Mouse (Mus musculus): Measurements from ENCODE around the gene Crtc1. TPM values are rescaled to one million over a fixed set of nuclear protein-coding genes. Genes with fewer than 3 reads are reported as not detected.
A peak's percentile ranks its signal among the peaks of the same experiment; 100 is the strongest.

Crtc1 gene
- polyA plus RNA-seq, 1 experiment: 6.1 TPM

- H3K4me3 ChIP-seq (replicated peaks; ENCODE audit: control insufficient read depth, low read depth, low read length): no peak overlapping the region
- no peaks in the 10 kb centered on the region for H3K4me1 ChIP-seq (ENCODE audit: control insufficient read depth, insufficient read depth, low read length)
- no peak overlapping the region for H3K27ac ChIP-seq (ENCODE audit: control insufficient read depth, insufficient read depth, low read depth, low read length, poor library complexity)
- WGBS: 82% methylated on average over 4 of the region's 4 CpGs
- TF ChIP-seq POLR2A (IDR thresholded peaks at IDR 0.05; ENCODE audit: borderline replicate concordance, control insufficient read depth, low read depth, low read length): no peak
- TF ChIP-seq CTCF (IDR thresholded peaks at IDR 0.05; ENCODE audit: control insufficient read depth, insufficient read depth, low read length): no peak
Observed at GRCm38 (mm10) chr8:70432991-70433536, 6.3 kb downstream of the Crtc1 start.

DNA sequence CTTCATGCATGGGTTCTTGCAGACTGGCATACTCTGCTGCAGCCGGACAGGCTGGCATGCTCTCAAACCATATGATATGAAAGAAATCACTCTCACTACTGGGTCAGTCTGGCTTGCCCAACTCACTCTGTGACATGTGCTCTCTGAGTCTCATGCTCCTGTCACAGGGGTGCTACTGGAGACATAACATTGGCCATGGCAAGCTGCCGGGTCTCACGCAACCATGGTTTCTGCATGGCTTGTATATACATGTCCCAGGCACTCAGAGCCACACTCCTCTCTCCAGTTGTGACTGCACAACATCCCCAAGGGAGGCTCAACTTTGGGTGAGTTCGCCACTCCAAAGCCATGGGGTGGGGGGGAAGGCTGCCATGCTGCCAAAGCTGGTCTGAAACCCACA lies 8.2 kb downstream of the Crtc1 start:
- Histone ChIP-seq H3K27ac (ENCODE audit: control insufficient read depth, insufficient read depth, low read depth, low read length, poor library complexity) (no peak overlapping the region), H3K4me3 (replicated peaks; ENCODE audit: control insufficient read depth, low read depth, low read length) (no peak overlapping the region), H3K4me1 (ENCODE audit: control insufficient read depth, insufficient read depth, low read length) (no peaks in the 10 kb centered on the region; the same call in 1 of the 2 replicates)
- TF ChIP-seq CTCF (IDR thresholded peaks at IDR 0.05; ENCODE audit: control insufficient read depth, insufficient read depth, low read length) (no peak), POLR2A (IDR thresholded peaks at IDR 0.05; ENCODE audit: borderline replicate concordance, control insufficient read depth, low read depth, low read length) (no peak)
- WGBS: 90% methylated on average over 4 of the region's 4 CpGs

- no peak overlapping the region for H3K4me3 ChIP-seq (replicated peaks; ENCODE audit: control insufficient read depth, low read depth, low read length)
- TF ChIP-seq POLR2A (IDR thresholded peaks at IDR 0.05; ENCODE audit: borderline replicate concordance, control insufficient read depth, low read depth, low read length) (no peak), CTCF (IDR thresholded peaks at IDR 0.05; ENCODE audit: control insufficient read depth, insufficient read depth, low read length) (no peak)
- H3K27ac ChIP-seq (ENCODE audit: control insufficient read depth, insufficient read depth, low read depth, low read length, poor library complexity): peak overlapping the region; percentile 57
- 15% methylated on average over 2 of the region's 2 CpGs for WGBS
- no peaks in the 10 kb centered on the region; the same call in 1 of the 2 replicates for H3K4me1 ChIP-seq (ENCODE audit: control insufficient read depth, insufficient read depth, low read length)
Observed at GRCm38 (mm10) chr8:70426300-70426907, 13.0 kb downstream of the Crtc1 start.

DNA sequence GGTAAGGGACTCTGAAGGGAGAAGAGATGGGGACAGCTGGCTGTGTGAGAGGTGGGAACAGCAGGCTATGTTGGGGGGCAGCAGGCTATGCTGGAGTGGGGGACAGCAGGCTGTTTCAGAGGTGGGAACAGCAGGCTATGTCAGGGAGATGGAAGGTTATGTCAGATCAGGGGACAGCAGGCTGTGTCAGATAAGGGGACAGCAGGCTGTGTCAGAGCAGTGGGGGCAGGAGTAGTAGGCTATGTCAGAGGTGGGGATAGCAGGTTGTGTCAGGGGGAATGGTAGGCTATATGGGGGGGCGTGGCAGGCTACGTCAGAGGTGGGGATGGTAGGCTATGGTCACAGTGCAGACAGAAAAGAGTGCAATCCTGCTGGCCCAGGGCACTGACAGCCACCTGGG lies 16.7 kb downstream of the Crtc1 start:
- TF ChIP-seq POLR2A (IDR thresholded peaks at IDR 0.05; ENCODE audit: borderline replicate concordance, control insufficient read depth, low read depth, low read length): no peak
- TF ChIP-seq CTCF (IDR thresholded peaks at IDR 0.05; ENCODE audit: control insufficient read depth, insufficient read depth, low read length): no peak
- WGBS: 73% methylated on average over 2 of the region's 2 CpGs
- Histone ChIP-seq H3K27ac (ENCODE audit: control insufficient read depth, insufficient read depth, low read depth, low read length, poor library complexity) (no peak overlapping the region), H3K4me1 (ENCODE audit: control insufficient read depth, insufficient read depth, low read length) (peaks cover 4% of the 10 kb centered on the region), H3K4me3 (replicated peaks; ENCODE audit: control insufficient read depth, low read depth, low read length) (no peak overlapping the region)

GRCm38 (mm10) chr8:70421349-70422104 lies 17.9 kb downstream of the Crtc1 start:
- no peak for TF ChIP-seq CTCF (IDR thresholded peaks at IDR 0.05; ENCODE audit: control insufficient read depth, insufficient read depth, low read length)
- no peak for TF ChIP-seq POLR2A (IDR thresholded peaks at IDR 0.05; ENCODE audit: borderline replicate concordance, control insufficient read depth, low read depth, low read length)
- Histone ChIP-seq H3K4me1 (ENCODE audit: control insufficient read depth, insufficient read depth, low read length) (peaks cover 4% of the 10 kb centered on the region), H3K4me3 (replicated peaks; ENCODE audit: control insufficient read depth, low read depth, low read length) (no peak overlapping the region), H3K27ac (ENCODE audit: control insufficient read depth, insufficient read depth, low read depth, low read length, poor library complexity) (peak overlapping the region; percentile 8; the same call in 1 of the 2 replicates)
- WGBS: 30% methylated on average over 18 of the region's 18 CpGs

DNA sequence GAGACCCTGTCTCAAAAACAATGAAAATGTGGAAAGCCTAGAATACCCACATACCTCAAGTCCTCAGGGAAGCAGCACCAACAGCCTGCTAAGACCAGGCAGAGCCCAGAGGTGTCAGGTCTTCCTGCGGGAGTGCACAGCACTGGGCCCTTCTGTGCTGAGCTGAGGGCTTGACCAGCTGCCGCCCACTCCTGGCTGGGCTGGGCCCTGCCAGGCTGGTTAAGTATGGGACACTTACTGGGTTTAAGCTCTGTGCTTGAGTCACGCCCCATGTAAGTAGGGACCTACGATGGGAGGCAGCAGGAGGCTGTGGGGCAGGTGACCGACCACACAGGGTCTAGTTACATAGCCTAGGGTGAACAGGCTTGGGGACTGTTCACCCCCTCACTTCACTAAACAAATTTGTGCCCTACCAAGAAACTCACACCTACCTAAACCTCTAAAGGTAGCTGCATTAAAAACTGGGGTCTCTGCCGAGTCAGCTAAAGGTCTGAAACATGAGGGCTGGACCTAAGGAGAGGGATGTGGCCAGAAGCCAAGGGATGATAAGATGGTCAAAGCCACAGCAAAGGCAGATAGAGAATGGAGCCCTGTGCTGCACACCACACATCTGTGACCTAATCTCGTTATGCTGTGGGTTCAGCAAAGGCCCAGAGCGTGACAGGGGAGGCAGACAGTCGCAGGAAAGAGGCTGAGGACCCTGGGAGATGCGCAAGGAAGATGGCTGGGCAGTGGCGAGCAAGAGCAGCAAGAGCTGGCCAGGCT lies 19.3 kb downstream of the Crtc1 start:
- 64% methylated on average over 11 of the region's 11 CpGs for WGBS

GRCm38 (mm10) chr8:70418954-70419353 lies 20.4 kb downstream of the Crtc1 start:
- peaks cover 4% of the 10 kb centered on the region for H3K4me1 ChIP-seq (ENCODE audit: control insufficient read depth, insufficient read depth, low read length)
- WGBS: 89% methylated on average over 14 of the region's 14 CpGs
- H3K27ac ChIP-seq (ENCODE audit: control insufficient read depth, insufficient read depth, low read depth, low read length, poor library complexity): no peak overlapping the region
- TF ChIP-seq POLR2A (IDR thresholded peaks at IDR 0.05; ENCODE audit: borderline replicate concordance, control insufficient read depth, low read depth, low read length) (no peak), CTCF (IDR thresholded peaks at IDR 0.05; ENCODE audit: control insufficient read depth, insufficient read depth, low read length) (no peak)
- no peak overlapping the region for H3K4me3 ChIP-seq (replicated peaks; ENCODE audit: control insufficient read depth, low read depth, low read length)

More for the DNA sequence above, 19.3 kb downstream of the Crtc1 start:
- H3K4me3 ChIP-seq (replicated peaks; ENCODE audit: control insufficient read depth, low read depth, low read length): no peak overlapping the region
- H3K4me1 ChIP-seq (ENCODE audit: control insufficient read depth, insufficient read depth, low read length): peaks cover 4% of the 10 kb centered on the region
- TF ChIP-seq CTCF (IDR thresholded peaks at IDR 0.05; ENCODE audit: control insufficient read depth, insufficient read depth, low read length) (no peak), POLR2A (IDR thresholded peaks at IDR 0.05; ENCODE audit: borderline replicate concordance, control insufficient read depth, low read depth, low read length) (no peak)
- H3K27ac ChIP-seq (ENCODE audit: control insufficient read depth, insufficient read depth, low read depth, low read length, poor library complexity): peak overlapping the region; percentile 16; the same call in 1 of the 2 replicates

DNA sequence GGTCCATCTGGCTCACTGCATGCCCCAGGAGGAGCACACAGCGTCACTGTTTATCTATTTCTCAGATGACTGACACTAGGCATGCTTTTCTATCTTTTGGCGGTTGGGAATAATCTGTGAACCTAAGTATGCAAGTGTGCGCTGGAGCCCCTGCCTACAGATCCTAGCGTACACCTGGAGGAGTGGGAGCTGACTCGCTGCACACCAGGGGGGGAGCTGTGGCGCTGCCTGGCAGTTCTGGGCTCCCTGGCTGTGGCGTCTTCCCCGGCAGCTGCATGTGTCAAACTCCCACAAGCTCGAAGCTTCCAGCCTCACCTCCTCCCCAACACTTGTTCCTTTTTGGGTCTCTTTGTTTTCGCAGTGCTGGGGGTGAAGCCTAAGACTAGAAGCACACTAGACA lies 21.5 kb downstream of the Crtc1 start:
- Histone ChIP-seq H3K27ac (ENCODE audit: control insufficient read depth, insufficient read depth, low read depth, low read length, poor library complexity) (no peak overlapping the region), H3K4me3 (replicated peaks; ENCODE audit: control insufficient read depth, low read depth, low read length) (no peak overlapping the region), H3K4me1 (ENCODE audit: control insufficient read depth, insufficient read depth, low read length) (peaks cover 4% of the 10 kb centered on the region)
- no peak for TF ChIP-seq POLR2A (IDR thresholded peaks at IDR 0.05; ENCODE audit: borderline replicate concordance, control insufficient read depth, low read depth, low read length)
- no peak for TF ChIP-seq CTCF (IDR thresholded peaks at IDR 0.05; ENCODE audit: control insufficient read depth, insufficient read depth, low read length)
- 66% methylated on average over 10 of the region's 10 CpGs for WGBS
